Mouse (Mus musculus) gastrocnemius, postnatal 4 days (tissue): ENCODE results near the gene Ip6k2. TPM values are rescaled to one million over a fixed set of nuclear protein-coding genes. Genes with fewer than 3 reads are reported as not detected.
A peak's percentile ranks its signal among the peaks of the same experiment; 100 is the strongest.

Source experiments
- DNase-seq, 2 experiments: peaks; one replicate each; pipeline ENCODE4 v3.0.0; 2021 to 2022; ENCODE audit warnings: low spot score in 2 of 2, mixed read lengths in 2 of 2
- total RNA-seq, 2 experiments: library from RNA; stranded (reverse); gene quantifications; 2 replicates each; pipeline ENCODE4 v1.2.3; 2021

Gene Ip6k2
- total RNA-seq, 2 experiments from 2014 or later = 43.7 to 44.3 TPM

GRCm38 (mm10) chr9:108819495-108819894, 35.9 kb downstream of the Ip6k2 start:
- peak in 1 of 2 experiments; percentile 47 for DNase-seq

GRCm38 (mm10) chr9:108820077-108820476, 36.5 kb downstream of the Ip6k2 start:
- no peak for DNase-seq

- DNase-seq = no peak
These were observed 40.6 kb downstream of the Ip6k2 start for GRCm38 (mm10) chr9:108824144-108824685.

GRCm38 (mm10) chr9:108824755-108825413, 41.3 kb downstream of the Ip6k2 start:
- no peak for DNase-seq

- DNase-seq = peak in 1 of 2 experiments; percentile 47
These were observed 42.5 kb downstream of the Ip6k2 start, which contains the start of gene Celsr3 for GRCm38 (mm10) chr9:108825820-108826699. Celsr3 (plus strand) TSS chr9:108826320.

GRCm38 (mm10) chr9:108826700-108827340, 43.2 kb downstream of the Ip6k2 start:
- DNase-seq = peak; percentile 72 to 78

- no peak for DNase-seq
These were observed 43.9 kb downstream of the Ip6k2 start for GRCm38 (mm10) chr9:108827454-108827853.

- no peak for DNase-seq
These were observed 44.3 kb downstream of the Ip6k2 start for GRCm38 (mm10) chr9:108827906-108828305.

GRCm38 (mm10) chr9:108831637-108832036, 48.0 kb downstream of the Ip6k2 start:
- DNase-seq = no peak

GRCm38 (mm10) chr9:108832390-108833108, 49.0 kb downstream of the Ip6k2 start:
- peak; percentile 53 to 84 for DNase-seq

GRCm38 (mm10) chr9:108842989-108843388, 59.4 kb downstream of the Ip6k2 start:
- peak in 1 of 2 experiments; percentile 56 for DNase-seq

- DNase-seq = no peak
These were observed 61.8 kb downstream of the Ip6k2 start for GRCm38 (mm10) chr9:108845390-108845789.

GRCm38 (mm10) chr9:108847374-108847773, 63.8 kb downstream of the Ip6k2 start:
- DNase-seq = no peak

GRCm38 (mm10) chr9:108848419-108848818, 64.8 kb downstream of the Ip6k2 start:
- DNase-seq = no peak

GRCm38 (mm10) chr9:108852976-108853375, 69.4 kb downstream of the Ip6k2 start, which contains the start of gene Slc26a6:
Slc26a6 (plus strand) TSS chr9:108853283.
- no peak for DNase-seq

GRCm38 (mm10) chr9:108853635-108854240, 70.1 kb downstream of the Ip6k2 start:
- peak; percentile 73 to 88 for DNase-seq

- peak; percentile 56 to 82 for DNase-seq
These were observed 70.7 kb downstream of the Ip6k2 start for GRCm38 (mm10) chr9:108854241-108854696.

- no peak for DNase-seq
These were observed 71.7 kb downstream of the Ip6k2 start for GRCm38 (mm10) chr9:108855335-108855734.
